Mouse (Mus musculus) left cerebral cortex, adult 9 months (tissue): ENCODE measurements around the gene Josd1.

ENCODE experiments used
- DNase-seq, 2 experiments: peaks; one replicate each; pipeline ENCODE4 v3.0.0; 2022; ENCODE audit warnings: low spot score in 2 of 2

The Josd1 gene

GRCm38 (mm10) chr15:79658531-79659375 is 29.0 kb downstream of the Josd1 start, which contains the start of the genes Fam227a and Cby1:
TSS of gene Fam227a (minus strand) at chr15:79658956.
TSS of gene Cby1 (plus strand) at chr15:79659199.
- DNase-seq: peak; percentile 83 to 95

GRCm38 (mm10) chr15:79657837-79658530 is 29.7 kb downstream of the Josd1 start:
- peak; percentile 53 to 93 for DNase-seq

GRCm38 (mm10) chr15:79656451-79656850 is 31.3 kb downstream of the Josd1 start:
- peak; percentile 55 to 64 for DNase-seq

GRCm38 (mm10) chr15:79651481-79651880 is 36.2 kb downstream of the Josd1 start:
- no peak for DNase-seq

- peak in 1 of 2 experiments; percentile 29 for DNase-seq
These were observed 37.1 kb downstream of the Josd1 start for GRCm38 (mm10) chr15:79650569-79650968.

GRCm38 (mm10) chr15:79648130-79648529 is 39.6 kb downstream of the Josd1 start:
- peak in 1 of 2 experiments; percentile 51 for DNase-seq

- no peak for DNase-seq
These were observed 42.2 kb downstream of the Josd1 start for GRCm38 (mm10) chr15:79645483-79645882.

GRCm38 (mm10) chr15:79641135-79641817 is 46.4 kb downstream of the Josd1 start:
- peak in 1 of 2 experiments; percentile 41 for DNase-seq

GRCm38 (mm10) chr15:79630471-79630870 is 57.2 kb downstream of the Josd1 start:
- no peak for DNase-seq
